Mouse (Mus musculus) C2C12 (cell line): ENCODE measurements around the gene Rcan2.

Experiments used
- CTCF ChIP-seq: IDR thresholded peaks from one replicate; pipeline ENCODE4 v1.5.1; 2011; ENCODE audit not compliant: control insufficient read depth, insufficient read depth, insufficient read length
- MAX ChIP-seq: IDR thresholded peaks from one replicate; pipeline ENCODE4 v1.6.1; 2011; ENCODE audit warnings: mild to moderate bottlenecking, control low read depth

GRCm38 (mm10) chr17:43931731-43932130 is 130.6 kb downstream of the Rcan2 start:
- no peak for TF ChIP-seq CTCF
- no peak for TF ChIP-seq MAX
